Mouse (Mus musculus) adrenal gland, adult 10 weeks (tissue): ENCODE measurements around the gene Qser1. TPM values are rescaled to one million over a fixed set of nuclear protein-coding genes. Genes with fewer than 3 reads are reported as not detected.

Experiments used
- polyA plus RNA-seq: library from polyadenylated mRNA; stranded (reverse); fragments of 350-450 nt; fragmentation: Illumina TruSeq; extraction: RNeasy Lipid Tissue Mini Kit (QIAGEN cat#74804); gene quantifications from one replicate; pipeline ENCODE4 v1.2.3, GENCODE M21; 2014; ENCODE audit warnings: low read depth, low replicate concordance

Qser1 gene
- 62.0 TPM for polyA plus RNA-seq

GRCm38 (mm10) chr2:104816371-104816827, at the start of gene Qser1:
Gene Qser1 (minus strand): TSS chr2:104816760.

DNA sequence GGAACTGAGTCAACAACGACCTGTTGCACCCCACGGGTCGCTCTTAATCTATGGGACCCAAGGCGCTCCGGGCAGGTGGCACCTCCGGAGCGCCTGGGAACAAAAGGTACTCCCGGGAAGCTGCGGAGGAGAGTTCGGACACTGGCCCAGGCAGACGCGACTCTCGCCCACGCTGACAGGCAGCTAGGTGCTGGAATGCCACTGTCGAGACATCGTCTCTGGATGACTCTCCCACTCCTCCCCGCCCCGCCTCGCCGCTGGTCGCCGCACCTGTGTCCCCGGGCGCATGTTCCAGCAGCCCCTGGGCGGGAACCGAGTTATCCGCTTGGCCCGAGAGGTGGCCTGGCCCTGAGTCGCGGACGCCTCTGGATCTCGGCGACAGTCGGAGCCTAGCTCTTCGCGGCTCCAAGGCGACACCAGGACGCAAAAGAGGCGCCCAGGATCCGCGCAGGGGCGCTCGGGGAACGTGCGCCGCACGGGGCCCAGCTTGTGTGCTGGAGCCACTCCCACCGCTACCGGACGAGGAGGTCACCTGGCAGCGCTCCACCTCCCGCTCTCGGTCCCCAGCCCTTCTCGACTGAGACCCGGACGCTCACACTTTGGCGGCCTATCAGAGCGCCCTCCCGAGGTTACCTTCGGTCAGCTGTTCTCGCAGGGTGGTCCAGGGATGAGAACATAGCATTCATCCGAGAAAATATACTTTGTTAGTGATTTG, 32.9 kb upstream of the Qser1 start, which contains the start of gene Prrg4:
Gene Prrg4, minus strand, starts transcription at position 601 of the 715 bp plus-strand sequence.

GRCm38 (mm10) chr2:104742741-104743064, 73.9 kb downstream of the Qser1 start, which contains the start of gene Depdc7:
Gene Depdc7 (minus strand): TSS chr2:104742878.

GRCm38 (mm10) chr2:104716279-104716678, 100.3 kb downstream of the Qser1 start, which contains the start of gene Pin1rt1:
Gene Pin1rt1 (minus strand): TSS chr2:104716379.

GRCm38 (mm10) chr2:104711585-104712485, 104.7 kb downstream of the Qser1 start, which contains the start of gene Tcp11l1:
Gene Tcp11l1 (minus strand): TSS chr2:104712169.

Other genes with a start within 250 kb of the Qser1 start
- gene Cstf3, start 226.2 kb downstream of the Qser1 start, polyA plus RNA-seq = 83.6 TPM
- 14.2 TPM for gene Tcp11l1, start 104.6 kb downstream of the Qser1 start, polyA plus RNA-seq
- gene Pin1rt1, start 100.4 kb downstream of the Qser1 start, polyA plus RNA-seq = not detected
- gene Depdc7, start 73.9 kb downstream of the Qser1 start, polyA plus RNA-seq = 3.0 TPM
- gene Prrg4, start 33.1 kb upstream of the Qser1 start, polyA plus RNA-seq = 16.3 TPM
- 49.6 TPM for gene Ccdc73, start 51.0 kb upstream of the Qser1 start, polyA plus RNA-seq
- gene Eif3m, start 200.3 kb upstream of the Qser1 start, polyA plus RNA-seq = 513 TPM